Mouse (Mus musculus) telencephalon, adult 2 months (tissue): Measurements from ENCODE around the gene Trappc10.
"Not testable (repeated sequence)": the region's sequence is repeated elsewhere in the genome, so short reads cannot be mapped to it uniquely, and the experiment has no call there.

Source experiments
- DNase-seq: peaks from one replicate; pipeline ENCODE4 v3.0.0-alpha.2; 2011; ENCODE audit warnings: low read depth, low spot score

Gene Trappc10

GRCm38 (mm10) chr10:78211311-78211710 is 33.1 kb downstream of the Trappc10 start:
- DNase-seq = no peak

GRCm38 (mm10) chr10:78201182-78201581 is 43.3 kb downstream of the Trappc10 start:
- DNase-seq = no peak

- DNase-seq = no peak
Observed at GRCm38 (mm10) chr10:78192933-78193332, 51.5 kb downstream of the Trappc10 start.

GRCm38 (mm10) chr10:78186076-78186475 is 58.4 kb downstream of the Trappc10 start:
- DNase-seq = not testable (repeated sequence)

- DNase-seq = no peak
Observed at GRCm38 (mm10) chr10:78185381-78185725, 59.1 kb downstream of the Trappc10 start.

- DNase-seq = peak; percentile 93
Observed at GRCm38 (mm10) chr10:78184531-78185380, 59.7 kb downstream of the Trappc10 start, which contains the start of gene Pwp2. Pwp2 (minus strand) TSS chr10:78185149.

GRCm38 (mm10) chr10:78183577-78183976 is 60.9 kb downstream of the Trappc10 start:
- no peak for DNase-seq

- no peak for DNase-seq
Observed at GRCm38 (mm10) chr10:78182321-78182720, 62.1 kb downstream of the Trappc10 start.

GRCm38 (mm10) chr10:78174474-78174873 is 70.0 kb downstream of the Trappc10 start:
- no peak for DNase-seq

- DNase-seq = no peak
Observed at GRCm38 (mm10) chr10:78171581-78171980, 72.9 kb downstream of the Trappc10 start.

- DNase-seq = no peak
Observed at GRCm38 (mm10) chr10:78171057-78171456, 73.4 kb downstream of the Trappc10 start.

- DNase-seq = no peak
Observed at GRCm38 (mm10) chr10:78170445-78170844, 74.0 kb downstream of the Trappc10 start.

GRCm38 (mm10) chr10:78169281-78170042 is 75.0 kb downstream of the Trappc10 start, which contains the start of gene D10Jhu81e:
D10Jhu81e (minus strand) TSS chr10:78169782.
- DNase-seq = peak; percentile 96

GRCm38 (mm10) chr10:78168792-78169191 is 75.6 kb downstream of the Trappc10 start:
- no peak for DNase-seq

GRCm38 (mm10) chr10:78167775-78168174 is 76.7 kb downstream of the Trappc10 start:
- DNase-seq = no peak

- DNase-seq = no peak
Observed at GRCm38 (mm10) chr10:78167333-78167732, 77.1 kb downstream of the Trappc10 start.

- no peak for DNase-seq
Observed at GRCm38 (mm10) chr10:78165256-78166005, 79.0 kb downstream of the Trappc10 start.

GRCm38 (mm10) chr10:78164786-78165185 is 79.7 kb downstream of the Trappc10 start:
- no peak for DNase-seq

- DNase-seq = no peak
Observed at GRCm38 (mm10) chr10:78163923-78164322, 80.5 kb downstream of the Trappc10 start.

GRCm38 (mm10) chr10:78163241-78163640 is 81.2 kb downstream of the Trappc10 start:
- DNase-seq = no peak

GRCm38 (mm10) chr10:78162646-78163045 is 81.8 kb downstream of the Trappc10 start:
- no peak for DNase-seq

GRCm38 (mm10) chr10:78161096-78161495 is 83.3 kb downstream of the Trappc10 start:
- no peak for DNase-seq
